Mouse (Mus musculus): ENCODE data around the gene Jtb.

- TF ChIP-seq CTCF (IDR thresholded peaks at IDR 0.05; ENCODE audit: low read depth, low read length) (no peak), POLR2A (IDR thresholded peaks at IDR 0.05; ENCODE audit: extremely low read depth, insufficient read depth, low read length) (no peak)
These were observed 42.5 kb downstream of the Jtb start for GRCm38 (mm10) chr3:90273855-90274254.
